Mouse (Mus musculus): ENCODE measurements around the gene Sh3rf3. TPM values are rescaled to one million over a fixed set of nuclear protein-coding genes. Genes with fewer than 3 reads are reported as not detected.
A peak's percentile ranks its signal among the peaks of the same experiment; 100 is the strongest.
"Not testable (repeated sequence)": the region's sequence is repeated elsewhere in the genome, so short reads cannot be mapped to it uniquely, and the experiment has no call there.

Gene Sh3rf3
- polyA plus RNA-seq, 1 experiment from 2014 or later: 0.89 TPM

- Histone ChIP-seq H3K4me1 (ENCODE audit: insufficient read depth, low read length) (no peaks in the 10 kb centered on the region), H3K4me3 (ENCODE audit: low read length) (no peak overlapping the region), H3K27ac (ENCODE audit: low read length) (no peak overlapping the region), H3K4me2 (replicated peaks; ENCODE audit: low read depth, low read length) (no peak overlapping the region), H3K9me3 (ENCODE audit: low read length) (no peaks in the 10 kb centered on the region), H3K27me3 (ENCODE audit: insufficient read depth, low read length) (no peaks in the 10 kb centered on the region), H3K36me3 (ENCODE audit: insufficient read depth, low read length) (no peaks in the 10 kb centered on the region), H3K9ac (replicated peaks; ENCODE audit: low read length) (no peak overlapping the region)
- ATAC-seq (ENCODE audit: low FRiP score, low TSS enrichment): no peak
- WGBS: 75% methylated on average over 14 of the region's 14 CpGs
Measured at GRCm38 (mm10) chr10:59089861-59090621, 276.9 kb downstream of the Sh3rf3 start.

GRCm38 (mm10) chr10:59090622-59090971 lies 277.4 kb downstream of the Sh3rf3 start:
- no peak for ATAC-seq (ENCODE audit: low FRiP score, low TSS enrichment)
- H3K27ac ChIP-seq (ENCODE audit: low read length): no peak overlapping the region
- WGBS: 80% methylated on average over 7 of the region's 7 CpGs
- no peaks in the 10 kb centered on the region for H3K36me3 ChIP-seq (ENCODE audit: insufficient read depth, low read length)
- H3K27me3 ChIP-seq (ENCODE audit: insufficient read depth, low read length): no peaks in the 10 kb centered on the region
- H3K9ac ChIP-seq (replicated peaks; ENCODE audit: low read length): no peak overlapping the region
- no peak overlapping the region for H3K4me2 ChIP-seq (replicated peaks; ENCODE audit: low read depth, low read length)
- H3K4me3 ChIP-seq (ENCODE audit: low read length): no peak overlapping the region
- H3K9me3 ChIP-seq (ENCODE audit: low read length): no peaks in the 10 kb centered on the region
- H3K4me1 ChIP-seq (ENCODE audit: insufficient read depth, low read length): no peaks in the 10 kb centered on the region

GRCm38 (mm10) chr10:59091556-59091955 lies 278.4 kb downstream of the Sh3rf3 start:
- H3K36me3 ChIP-seq (ENCODE audit: insufficient read depth, low read length): no peaks in the 10 kb centered on the region
- 83% methylated on average over 8 of the region's 8 CpGs for WGBS
- no peaks in the 10 kb centered on the region for H3K4me1 ChIP-seq (ENCODE audit: insufficient read depth, low read length)
- H3K4me3 ChIP-seq (ENCODE audit: low read length): no peak overlapping the region
- no peaks in the 10 kb centered on the region for H3K9me3 ChIP-seq (ENCODE audit: low read length)
- H3K27ac ChIP-seq (ENCODE audit: low read length): no peak overlapping the region
- no peak overlapping the region for H3K4me2 ChIP-seq (replicated peaks; ENCODE audit: low read depth, low read length)
- no peaks in the 10 kb centered on the region for H3K27me3 ChIP-seq (ENCODE audit: insufficient read depth, low read length)
- H3K9ac ChIP-seq (replicated peaks; ENCODE audit: low read length): no peak overlapping the region
- no peak for ATAC-seq (ENCODE audit: low FRiP score, low TSS enrichment)

GRCm38 (mm10) chr10:59091988-59092387 lies 278.8 kb downstream of the Sh3rf3 start:
- Histone ChIP-seq H3K4me2 (replicated peaks; ENCODE audit: low read depth, low read length) (no peak overlapping the region), H3K27ac (ENCODE audit: low read length) (no peak overlapping the region), H3K27me3 (ENCODE audit: insufficient read depth, low read length) (no peaks in the 10 kb centered on the region), H3K9ac (replicated peaks; ENCODE audit: low read length) (no peak overlapping the region), H3K4me3 (ENCODE audit: low read length) (no peak overlapping the region), H3K9me3 (ENCODE audit: low read length) (no peaks in the 10 kb centered on the region), H3K4me1 (ENCODE audit: insufficient read depth, low read length) (no peaks in the 10 kb centered on the region), H3K36me3 (ENCODE audit: insufficient read depth, low read length) (no peaks in the 10 kb centered on the region)
- WGBS: 94% methylated on average over 7 of the region's 7 CpGs
- ATAC-seq (ENCODE audit: low FRiP score, low TSS enrichment): no peak

GRCm38 (mm10) chr10:59103076-59103475 lies 289.9 kb downstream of the Sh3rf3 start:
- H3K9me3 ChIP-seq (ENCODE audit: low read length); H3K27me3 ChIP-seq (ENCODE audit: insufficient read depth, low read length); H3K4me2 ChIP-seq (replicated peaks; ENCODE audit: low read depth, low read length); ATAC-seq (ENCODE audit: low FRiP score, low TSS enrichment); H3K4me1 ChIP-seq (ENCODE audit: insufficient read depth, low read length); H3K4me3 ChIP-seq (ENCODE audit: low read length); H3K9ac ChIP-seq (replicated peaks; ENCODE audit: low read length); H3K27ac ChIP-seq (ENCODE audit: low read length); H3K36me3 ChIP-seq (ENCODE audit: insufficient read depth, low read length): not testable (repeated sequence)
- 91% methylated on average over 5 of the region's 5 CpGs for WGBS

- no peak overlapping the region for H3K4me2 ChIP-seq (replicated peaks; ENCODE audit: low read depth, low read length)
- H3K9me3 ChIP-seq (ENCODE audit: low read length): no peaks in the 10 kb centered on the region
- no peak overlapping the region for H3K4me3 ChIP-seq (ENCODE audit: low read length)
- H3K27me3 ChIP-seq (ENCODE audit: insufficient read depth, low read length): no peaks in the 10 kb centered on the region
- WGBS: 90% methylated on average over 5 of the region's 5 CpGs
- no peak for ATAC-seq (ENCODE audit: low FRiP score, low TSS enrichment)
- H3K27ac ChIP-seq (ENCODE audit: low read length): no peak overlapping the region
- no peaks in the 10 kb centered on the region for H3K36me3 ChIP-seq (ENCODE audit: insufficient read depth, low read length)
- no peak overlapping the region for H3K9ac ChIP-seq (replicated peaks; ENCODE audit: low read length)
- no peaks in the 10 kb centered on the region for H3K4me1 ChIP-seq (ENCODE audit: insufficient read depth, low read length)
Measured at GRCm38 (mm10) chr10:59104683-59105082, 291.5 kb downstream of the Sh3rf3 start.

- Histone ChIP-seq H3K4me3 (ENCODE audit: low read length) (no peak overlapping the region), H3K4me1 (ENCODE audit: insufficient read depth, low read length) (no peaks in the 10 kb centered on the region), H3K4me2 (replicated peaks; ENCODE audit: low read depth, low read length) (no peak overlapping the region), H3K27me3 (ENCODE audit: insufficient read depth, low read length) (no peaks in the 10 kb centered on the region), H3K36me3 (ENCODE audit: insufficient read depth, low read length) (no peaks in the 10 kb centered on the region), H3K9me3 (ENCODE audit: low read length) (no peaks in the 10 kb centered on the region), H3K9ac (replicated peaks; ENCODE audit: low read length) (no peak overlapping the region), H3K27ac (ENCODE audit: low read length) (no peak overlapping the region)
- ATAC-seq (ENCODE audit: low FRiP score, low TSS enrichment): no peak
- WGBS: 79% methylated on average over 8 of the region's 8 CpGs
Measured at GRCm38 (mm10) chr10:59105885-59106284, 292.7 kb downstream of the Sh3rf3 start.

GRCm38 (mm10) chr10:59106644-59107043 lies 293.5 kb downstream of the Sh3rf3 start:
- 55% methylated on average over 3 of the region's 3 CpGs for WGBS
- no peak for ATAC-seq (ENCODE audit: low FRiP score, low TSS enrichment)
- Histone ChIP-seq H3K4me2 (replicated peaks; ENCODE audit: low read depth, low read length) (no peak overlapping the region), H3K27ac (ENCODE audit: low read length) (no peak overlapping the region), H3K9me3 (ENCODE audit: low read length) (no peaks in the 10 kb centered on the region), H3K4me3 (ENCODE audit: low read length) (no peak overlapping the region), H3K4me1 (ENCODE audit: insufficient read depth, low read length) (no peaks in the 10 kb centered on the region), H3K9ac (replicated peaks; ENCODE audit: low read length) (no peak overlapping the region), H3K36me3 (ENCODE audit: insufficient read depth, low read length) (no peaks in the 10 kb centered on the region), H3K27me3 (ENCODE audit: insufficient read depth, low read length) (no peaks in the 10 kb centered on the region)

GRCm38 (mm10) chr10:59109015-59109414 lies 295.9 kb downstream of the Sh3rf3 start:
- no peaks in the 10 kb centered on the region for H3K4me1 ChIP-seq (ENCODE audit: insufficient read depth, low read length)
- H3K4me3 ChIP-seq (ENCODE audit: low read length): no peak overlapping the region
- no peaks in the 10 kb centered on the region for H3K9me3 ChIP-seq (ENCODE audit: low read length)
- peak; percentile 43 for ATAC-seq (ENCODE audit: low FRiP score, low TSS enrichment)
- no peak overlapping the region for H3K9ac ChIP-seq (replicated peaks; ENCODE audit: low read length)
- no peak overlapping the region for H3K4me2 ChIP-seq (replicated peaks; ENCODE audit: low read depth, low read length)
- 28% methylated on average over 2 of the region's 2 CpGs for WGBS
- no peaks in the 10 kb centered on the region for H3K36me3 ChIP-seq (ENCODE audit: insufficient read depth, low read length)
- H3K27me3 ChIP-seq (ENCODE audit: insufficient read depth, low read length): no peaks in the 10 kb centered on the region
- H3K27ac ChIP-seq (ENCODE audit: low read length): no peak overlapping the region

- no peak overlapping the region for H3K9ac ChIP-seq (replicated peaks; ENCODE audit: low read length)
- WGBS: 86% methylated on average over 7 of the region's 7 CpGs
Measured at GRCm38 (mm10) chr10:59110386-59110785, 297.2 kb downstream of the Sh3rf3 start.

More at GRCm38 (mm10) chr10:59110386-59110785, 297.2 kb downstream of the Sh3rf3 start:
- Histone ChIP-seq H3K36me3 (ENCODE audit: insufficient read depth, low read length) (no peaks in the 10 kb centered on the region), H3K9me3 (ENCODE audit: low read length) (no peaks in the 10 kb centered on the region), H3K27me3 (ENCODE audit: insufficient read depth, low read length) (no peaks in the 10 kb centered on the region), H3K4me1 (ENCODE audit: insufficient read depth, low read length) (no peaks in the 10 kb centered on the region), H3K27ac (ENCODE audit: low read length) (no peak overlapping the region), H3K4me3 (ENCODE audit: low read length) (no peak overlapping the region), H3K4me2 (replicated peaks; ENCODE audit: low read depth, low read length) (no peak overlapping the region)
- no peak for ATAC-seq (ENCODE audit: low FRiP score, low TSS enrichment)

All from kidney, embryonic 16.5 days (tissue).